ENCODE assay signal across 16 mouse cellular contexts in genomic region chr7:123354392-123354791, GRCm38 (mm10). TPM values are rescaled to one million over a fixed set of nuclear protein-coding genes. Genes with fewer than 3 reads are reported as not detected.
DNase-seq lines count a peak whose midpoint lies in the region; ATAC-seq and TF ChIP-seq lines count a peak whose summit lies in the region.
"Had no signal": no experiment of that assay in that cellular context is flagged by ENCODE, and none has a peak within 500 bp of the region (broad histone marks: within the 10 kb centered on the region; RNA-seq: fewer than 3 reads in every experiment).

No protein-coding gene starts in this region.

- H3K27ac ChIP-seq in heart, embryonic 11.5 days (ENCODE audit: low read depth, low read length) = no peak overlapping the region
- H3K27ac ChIP-seq in intestine, postnatal 0 days (ENCODE audit: low read depth, low read length) = no peak overlapping the region
- peak overlapping the region; percentile 14; the same call in 1 of the 2 replicates for H3K27ac ChIP-seq in macrophage
- no peak overlapping the region for H3K27ac ChIP-seq in gastrocnemius, adult 2 months
- H3K27ac ChIP-seq: embryonic facial prominence, embryonic 12.5 days; limb, embryonic 15.5 days had no signal

- H3K27me3 ChIP-seq in heart, embryonic 11.5 days (ENCODE audit: control insufficient read depth, insufficient read depth, low read length) = no peaks in the 10 kb centered on the region
- no peaks in the 10 kb centered on the region for H3K27me3 ChIP-seq in intestine, postnatal 0 days (replicated peaks; ENCODE audit: control insufficient read depth, insufficient read depth, low read length)
- H3K27me3 ChIP-seq: embryonic facial prominence, embryonic 12.5 days; limb, embryonic 15.5 days had no signal

- DNase-seq in heart, adult 18-20 months = no peak
- no peak for DNase-seq in gastrocnemius, adult 2 months
- DNase-seq in right cerebral cortex, postnatal 14 days = no peak
- no peak for DNase-seq in retina, embryonic 14.5 days (ENCODE audit: low spot score)
- DNase-seq: cerebellum, adult 9-10 months; heart, postnatal 36 days; kidney, adult 8-10 months; kidney, postnatal 14 days; retina, postnatal 1 day; thymus, postnatal 25 days had no signal

- H3K4me2 ChIP-seq in heart, embryonic 11.5 days = peak overlapping the region; percentile 14; the same call in 1 of the 2 replicates
- H3K4me2 ChIP-seq in intestine, postnatal 0 days (replicated peaks; ENCODE audit: low read depth) = 0 out of 2 replicates have a peak overlapping the region, but pooled peaks have one; percentile 33
- H3K4me2 ChIP-seq: embryonic facial prominence, embryonic 12.5 days; limb, embryonic 15.5 days had no signal

- TF ChIP-seq CTCF in intestine, postnatal 0 days (IDR thresholded peaks at IDR 0.05; ENCODE audit: low read depth) = no peak
- no peak for TF ChIP-seq CTCF in gastrocnemius, adult 2 months (IDR thresholded peaks at IDR 0.05)

- no peaks in the 10 kb centered on the region for H3K9me3 ChIP-seq in heart, embryonic 11.5 days (replicated peaks; ENCODE audit: control insufficient read depth, low read length)
- no peaks in the 10 kb centered on the region for H3K9me3 ChIP-seq in intestine, postnatal 0 days (ENCODE audit: control insufficient read depth)
- H3K9me3 ChIP-seq: embryonic facial prominence, embryonic 12.5 days; limb, embryonic 15.5 days had no signal

- H3K4me1 ChIP-seq in heart, embryonic 11.5 days (ENCODE audit: control insufficient read depth, insufficient read depth, low read length) = peaks cover 17% of the 10 kb centered on the region
- peaks cover 7% of the 10 kb centered on the region; the same call in 1 of the 2 replicates for H3K4me1 ChIP-seq in intestine, postnatal 0 days (replicated peaks; ENCODE audit: control insufficient read depth, insufficient read depth, low read length)
- H3K4me1 ChIP-seq: embryonic facial prominence, embryonic 12.5 days had no signal

- H3K9ac ChIP-seq in heart, embryonic 11.5 days (ENCODE audit: low read depth, low read length) = no peak overlapping the region
- no peak overlapping the region for H3K9ac ChIP-seq in intestine, postnatal 0 days (ENCODE audit: low read depth, low read length)
- H3K9ac ChIP-seq: embryonic facial prominence, embryonic 12.5 days; limb, embryonic 15.5 days had no signal

- ATAC-seq in heart, embryonic 11.5 days (replicated peaks; ENCODE audit: insufficient number of reproducible peaks, low FRiP score, low TSS enrichment) = no peak
- no peak for ATAC-seq in intestine, postnatal 0 days
- ATAC-seq: lung, postnatal 0 days had no signal

- peaks cover 100% of the 10 kb centered on the region for H3K79me2 ChIP-seq in macrophage (ENCODE audit: inconsistent target)

- no peaks in the 10 kb centered on the region for H3K36me3 ChIP-seq in heart, embryonic 11.5 days (ENCODE audit: control insufficient read depth, insufficient read depth, low read length)
- no peaks in the 10 kb centered on the region for H3K36me3 ChIP-seq in intestine, postnatal 0 days (ENCODE audit: control insufficient read depth, insufficient read depth)
- peaks cover 15% of the 10 kb centered on the region for H3K36me3 ChIP-seq in macrophage (ENCODE audit: inconsistent target)
- H3K36me3 ChIP-seq: embryonic facial prominence, embryonic 12.5 days; limb, embryonic 15.5 days had no signal

- no peak overlapping the region for H3K4me3 ChIP-seq in heart, embryonic 11.5 days (ENCODE audit: low read depth, low read length)
- no peak overlapping the region for H3K4me3 ChIP-seq in intestine, postnatal 0 days (ENCODE audit: low read depth, low read length)
- no peak overlapping the region for H3K4me3 ChIP-seq in macrophage (ENCODE audit: inconsistent target)
- no peak overlapping the region for H3K4me3 ChIP-seq in gastrocnemius, adult 2 months
- H3K4me3 ChIP-seq: embryonic facial prominence, embryonic 12.5 days; limb, embryonic 15.5 days had no signal

- WGBS in heart, embryonic 11.5 days (ENCODE audit: insufficient replicate concordance) = 67% methylated on average over 5 of the region's 5 CpGs
- 61% methylated on average over 5 of the region's 5 CpGs for WGBS in intestine, postnatal 0 days
- WGBS in macrophage (ENCODE audit: missing documents) = 26% methylated on average over 5 of the region's 5 CpGs

- intact Hi-C loops in gastrocnemius, adult 2 months (cut with DNase I) = no loop called here

RNA-seq across cellular contexts. Expression of gene Lcmt1, which starts 15.2 kb away (rescaled TPM):
- polyA plus RNA-seq in heart, embryonic 11.5 days (2014; fragmentation: Nextera tagmentation; extraction: Ambion mirVana) = 40.6 and 47.4 TPM in 2 replicates
- 10 to 100 TPM; 21.8 to 22.1 TPM for total RNA-seq in heart, adult 18-20 months (2021)
- polyA plus RNA-seq in intestine, postnatal 0 days (2015; fragmentation: Nextera tagmentation; extraction: Ambion mirVana) = 36.2 and 41.5 TPM in 2 replicates
- 10 to 100 TPM in 15 of 26 experiments, 1 to 10 TPM in 11; 1.7 to 25.4 (median 11.6) TPM for total RNA-seq in macrophage (2018; cell fraction: chromatin; rRNA removed)
- total RNA-seq in macrophage (2018; cell fraction: cytosol; rRNA removed) = 10 to 100 TPM; 12.1 to 23.5 (median 18.4) TPM
- 10 to 100 TPM in 11 of 26 experiments, 1 to 10 TPM in 15; 3.9 to 18.4 (median 8.7) TPM for total RNA-seq in macrophage (2018; cell fraction: nucleus; rRNA removed)
- polyA plus RNA-seq in macrophage (2018) = 14.4 to 20.0 TPM (median 19.7 TPM) in 3 replicates
- 10 to 100 TPM; 28.5 to 28.8 TPM for total RNA-seq in gastrocnemius, adult 2 months (2021)

RNA-seq across cellular contexts. Expression of gene Arhgap17, which starts 15.3 kb away (rescaled TPM):
- 21.1 and 23.0 TPM in 2 replicates for polyA plus RNA-seq in heart, embryonic 11.5 days (2014; fragmentation: Nextera tagmentation; extraction: Ambion mirVana)
- 10 to 100 TPM; 12.5 to 16.2 TPM for total RNA-seq in heart, adult 18-20 months (2021)
- polyA plus RNA-seq in intestine, postnatal 0 days (2015; fragmentation: Nextera tagmentation; extraction: Ambion mirVana) = 17.2 and 18.0 TPM in 2 replicates
- 100 to 1,000 TPM; 131 to 699 (median 546) TPM for total RNA-seq in macrophage (2018; cell fraction: chromatin; rRNA removed)
- total RNA-seq in macrophage (2018; cell fraction: cytosol; rRNA removed) = 100 to 1,000 TPM in 22 of 26 experiments, 10 to 100 TPM in 4; 69.2 to 167 (median 116) TPM
- total RNA-seq in macrophage (2018; cell fraction: nucleus; rRNA removed) = 100 to 1,000 TPM; 124 to 620 (median 384) TPM
- polyA plus RNA-seq in macrophage (2018) = 59.4 to 114 TPM (median 112 TPM) in 3 replicates
- 10 to 100 TPM; 16.4 to 18.5 TPM for total RNA-seq in gastrocnemius, adult 2 months (2021)
